Mouse (Mus musculus) midbrain, embryonic 10.5 days (tissue): Measurements from ENCODE around the gene Smtnl1. TPM values are rescaled to one million over a fixed set of nuclear protein-coding genes. Genes with fewer than 3 reads are reported as not detected.

ENCODE experiments used
- polyA plus RNA-seq: library from polyadenylated mRNA; unstranded; fragments of >200 nt; fragmentation: Nextera tagmentation; extraction: Ambion mirVana; gene quantifications from 2 replicates; pipeline ENCODE4 v1.2.1, GENCODE M21; 2016

The Smtnl1 gene
- polyA plus RNA-seq, 1 experiment from 2014 or later: not detected

Other genes starting within 250 kb of the Smtnl1 start
- gene Ctnnd1, start 171.9 kb downstream of the Smtnl1 start, polyA plus RNA-seq: 37.5 and 40.9 TPM in 2 replicates
- gene Btbd18, start 163.6 kb downstream of the Smtnl1 start, polyA plus RNA-seq: 0.22 and 0.47 TPM in 2 replicates
- 505 and 545 TPM in 2 replicates for gene Selenoh, start 151.9 kb downstream of the Smtnl1 start, polyA plus RNA-seq
- not detected in 2 replicates for gene Gm28635, start 144.6 kb downstream of the Smtnl1 start, polyA plus RNA-seq
- 46.8 and 48.4 TPM in 2 replicates for gene Med19, start 144.2 kb downstream of the Smtnl1 start, polyA plus RNA-seq
- 186 and 196 TPM in 2 replicates for gene Tmx2, start 143.5 kb downstream of the Smtnl1 start, polyA plus RNA-seq
- gene Zdhhc5, start 107.5 kb downstream of the Smtnl1 start, polyA plus RNA-seq: 22.8 and 26.0 TPM in 2 replicates
- gene Clp1, start 95.3 kb downstream of the Smtnl1 start, polyA plus RNA-seq: 51.6 and 52.6 TPM in 2 replicates
- gene Ypel4, start 88.6 kb downstream of the Smtnl1 start, polyA plus RNA-seq: 8.2 and 14.7 TPM in 2 replicates
- 9.0 and 10.8 TPM in 2 replicates for gene Gm19426, start 79.0 kb downstream of the Smtnl1 start, polyA plus RNA-seq
- gene Serping1, start 47.2 kb downstream of the Smtnl1 start, polyA plus RNA-seq: 27.6 and 35.8 TPM in 2 replicates
- gene Ube2l6, start 23.8 kb downstream of the Smtnl1 start, polyA plus RNA-seq: 33.0 and 34.5 TPM in 2 replicates
- 56.4 and 64.0 TPM in 2 replicates for gene Timm10, start 4.3 kb upstream of the Smtnl1 start, polyA plus RNA-seq
- 22.4 and 26.1 TPM in 2 replicates for gene Slc43a1, start 16.2 kb upstream of the Smtnl1 start, polyA plus RNA-seq
- gene Rtn4rl2, start 64.1 kb upstream of the Smtnl1 start, polyA plus RNA-seq: 1.4 and 1.8 TPM in 2 replicates
- gene Slc43a3, start 113.9 kb upstream of the Smtnl1 start, polyA plus RNA-seq: 22.1 and 24.7 TPM in 2 replicates
- 0.32 TPM in 1 of 2 replicates, not detected in the other for gene Prg2, start 157.8 kb upstream of the Smtnl1 start, polyA plus RNA-seq
- gene Prg3, start 165.6 kb upstream of the Smtnl1 start, polyA plus RNA-seq: not detected in 2 replicates
- 392 and 411 TPM in 2 replicates for gene Ssrp1, start 214.6 kb upstream of the Smtnl1 start, polyA plus RNA-seq
- 4.7 and 6.2 TPM in 2 replicates for gene P2rx3, start 214.8 kb upstream of the Smtnl1 start, polyA plus RNA-seq
- 29.9 and 33.7 TPM in 2 replicates for gene Tnks1bp1, start 225.4 kb upstream of the Smtnl1 start, polyA plus RNA-seq